Mouse (Mus musculus): ENCODE results near the gene Cryba1.
A peak's percentile ranks its signal among the peaks of the same experiment; 100 is the strongest.

Cryba1 gene

DNA sequence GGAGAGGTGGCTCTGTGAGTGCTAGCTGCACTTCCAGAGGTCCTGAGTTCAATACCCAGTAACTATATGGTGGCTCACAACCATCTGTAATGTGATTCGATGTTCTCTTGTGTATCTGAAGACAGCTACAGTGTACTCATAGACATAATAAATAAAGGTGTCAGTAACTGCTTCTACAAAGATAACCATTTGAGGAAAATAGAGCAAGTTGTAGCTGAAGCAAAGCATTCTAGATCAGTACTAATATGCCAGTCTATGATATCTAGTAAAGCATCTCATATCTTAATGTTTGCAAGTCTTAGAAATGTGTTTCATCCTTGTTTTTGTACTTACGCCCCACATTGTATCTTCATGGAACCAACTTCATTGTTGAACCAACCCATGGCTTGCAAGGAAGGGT is 6.0 kb downstream of the Cryba1 start:
- no peak for DNase-seq (ENCODE audit: low spot score in 2 of 2)

DNA sequence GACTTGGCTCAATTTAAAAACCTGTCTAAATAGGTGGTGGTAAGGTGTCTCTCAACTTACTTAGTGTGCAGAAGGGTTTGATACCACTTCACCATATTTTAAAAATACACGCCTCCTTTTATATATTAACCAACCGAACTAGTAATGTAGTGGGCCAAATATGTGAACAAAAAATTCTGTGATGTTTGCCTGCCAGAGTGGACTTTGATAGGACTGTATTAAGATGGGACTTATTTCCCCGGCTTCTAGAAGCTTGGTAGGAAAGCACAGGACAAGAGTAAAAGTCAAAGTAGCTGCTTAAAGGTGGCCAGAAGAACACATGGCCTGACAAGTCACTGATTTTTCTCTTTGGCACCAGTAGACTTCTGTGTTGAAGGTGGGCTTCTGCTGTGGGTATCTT is 11.3 kb downstream of the Cryba1 start:
- DNase-seq (ENCODE audit: low spot score in 2 of 2) = no peak

DNA sequence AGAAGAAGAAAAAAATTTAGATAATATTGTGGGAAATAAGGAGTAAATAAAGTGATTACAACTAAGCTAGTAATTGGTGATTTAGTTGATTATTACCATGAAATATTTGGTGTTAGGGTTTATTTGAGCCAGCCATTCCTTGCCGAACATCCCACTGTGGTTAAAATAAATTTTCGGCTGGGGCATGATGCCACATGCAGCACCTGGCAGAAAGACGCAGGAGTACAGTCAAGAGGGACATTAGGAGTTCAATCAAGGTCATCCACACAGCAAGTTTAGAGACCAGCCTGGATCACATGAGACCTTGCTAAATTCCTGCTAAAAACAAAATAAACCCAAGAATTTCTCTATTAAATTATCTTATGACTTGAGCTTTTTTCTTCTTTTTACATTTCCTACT is 16.0 kb downstream of the Cryba1 start:
- no peak for DNase-seq (ENCODE audit: low spot score in 2 of 2)

DNA sequence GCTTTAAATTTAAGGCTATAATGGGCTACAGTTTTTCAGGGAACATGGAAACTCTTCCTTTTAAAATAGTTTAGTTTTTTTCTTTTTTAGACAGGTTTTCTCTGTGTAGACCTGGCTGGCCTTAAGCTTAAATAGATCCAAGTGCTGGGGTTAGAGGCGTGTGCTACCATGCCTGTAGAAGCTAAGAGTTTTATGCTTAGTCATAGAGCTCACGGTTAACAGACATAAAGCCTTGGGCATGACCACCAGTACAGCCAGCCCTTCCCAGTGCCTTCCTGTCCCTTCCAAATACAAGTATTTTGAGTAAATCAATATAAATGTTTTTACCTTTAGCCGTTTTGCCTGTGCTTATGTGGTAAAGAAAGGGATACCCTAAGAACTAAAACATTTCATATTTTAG is 19.2 kb downstream of the Cryba1 start:
- no peak for DNase-seq (ENCODE audit: low spot score in 2 of 2)

DNA sequence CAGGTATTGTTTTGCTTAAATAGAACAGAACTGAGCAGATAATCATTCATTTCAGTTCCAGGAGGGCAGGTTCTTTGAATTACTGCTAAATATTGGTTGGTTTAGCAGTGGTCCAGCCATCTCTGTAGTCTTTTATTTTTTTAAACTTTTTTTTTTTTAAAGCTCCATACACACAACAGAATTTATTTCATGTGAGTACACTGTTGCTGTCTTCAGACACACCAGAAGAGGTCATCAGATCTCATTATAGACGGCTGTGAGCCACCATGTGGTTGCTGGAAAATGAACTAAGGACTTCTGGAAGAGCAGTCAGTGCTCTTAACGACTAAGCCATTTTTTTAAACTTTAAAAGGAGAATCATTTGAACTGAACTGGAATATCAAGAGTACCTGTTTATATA is 27.9 kb downstream of the Cryba1 start:
- DNase-seq (ENCODE audit: low spot score in 2 of 2) = no peak

DNA sequence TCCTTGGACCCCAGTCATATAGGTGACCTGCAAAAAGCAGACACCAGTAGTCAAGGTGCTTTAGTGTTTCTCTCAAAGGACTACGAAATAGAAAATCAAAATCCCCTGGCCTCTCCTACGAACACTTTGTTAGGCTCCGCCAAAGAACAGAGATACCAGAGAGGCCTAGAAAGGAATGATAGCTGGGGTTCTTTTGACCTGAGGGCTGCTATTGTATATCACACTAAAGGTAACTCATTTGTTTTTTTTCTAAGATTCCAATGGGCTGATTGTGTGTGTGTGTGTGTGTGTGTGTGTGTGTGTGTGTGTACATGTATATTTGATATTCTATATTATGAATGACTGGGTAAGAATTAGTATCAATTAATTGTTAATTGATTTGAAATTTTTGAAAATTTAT is 32.1 kb downstream of the Cryba1 start:
- DNase-seq (ENCODE audit: low spot score in 2 of 2) = no peak

DNA sequence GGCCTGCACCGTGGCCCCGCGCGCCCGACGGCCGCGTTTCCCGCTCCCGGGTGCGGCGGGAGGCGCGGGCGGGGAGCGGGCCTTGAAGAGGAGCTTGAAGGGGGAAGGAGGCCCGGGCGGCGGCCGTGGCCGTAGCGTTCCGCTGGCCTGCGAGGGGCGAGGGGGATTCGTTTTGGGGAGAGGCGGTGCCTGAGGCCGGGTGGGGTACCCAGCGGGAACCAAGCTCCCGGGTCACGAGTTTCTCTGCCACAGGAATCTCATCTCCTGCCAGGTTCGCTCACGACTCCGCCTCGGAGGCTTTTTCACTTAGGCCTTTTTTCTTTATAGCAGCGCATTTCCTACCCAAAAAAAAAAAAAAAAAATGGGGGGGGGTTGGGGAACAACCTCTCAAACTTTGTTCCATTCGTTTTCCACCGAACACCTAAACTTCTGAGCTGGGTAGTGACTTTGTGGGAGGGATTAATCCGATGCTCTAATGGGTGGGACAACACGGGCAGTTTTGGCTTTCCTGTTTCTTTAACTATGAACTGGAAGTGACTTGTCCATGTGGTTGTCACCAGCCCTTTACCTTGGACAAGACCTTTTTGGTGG is 37.4 kb downstream of the Cryba1 start:
- peak in 1 of 2 experiments; percentile 17 for DNase-seq (ENCODE audit: low spot score in 2 of 2)

DNA sequence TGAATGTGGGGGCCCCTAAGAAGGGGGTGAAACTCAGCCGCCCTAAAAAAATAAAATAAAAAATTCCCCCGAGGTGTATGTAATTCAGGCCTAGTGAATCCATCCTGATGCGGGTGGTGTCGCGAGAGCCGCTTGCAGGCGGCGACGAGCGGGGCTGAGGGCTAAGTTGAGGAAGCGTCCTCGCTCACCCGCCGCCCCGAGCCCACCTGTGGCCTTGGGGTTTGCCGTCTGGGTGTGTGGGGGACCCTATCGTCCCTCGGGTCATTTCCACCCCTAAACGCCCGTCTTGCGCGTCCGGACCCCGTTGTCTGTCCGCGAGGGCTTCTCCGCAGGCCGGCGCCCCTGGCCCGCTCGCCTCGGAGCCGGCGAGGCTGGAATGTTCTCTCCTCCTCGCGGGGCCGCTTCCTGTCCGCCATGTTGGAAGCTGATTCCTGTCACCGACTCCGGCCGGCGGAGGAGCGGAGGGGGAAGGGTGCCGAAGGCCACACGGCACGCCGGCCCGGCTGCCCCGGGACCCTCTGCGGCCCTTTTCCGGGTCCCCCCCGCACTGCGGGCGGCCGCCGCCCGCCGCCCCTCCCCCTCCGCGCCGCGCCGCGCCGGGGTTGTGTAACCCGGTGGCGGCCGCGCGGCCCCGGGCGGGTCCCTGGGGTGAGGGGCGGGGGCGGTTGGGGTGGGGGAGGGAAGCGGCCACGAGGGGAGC is 38.1 kb downstream of the Cryba1 start:
- peak; percentile 42 to 52 for DNase-seq (ENCODE audit: low spot score in 2 of 2)

DNA sequence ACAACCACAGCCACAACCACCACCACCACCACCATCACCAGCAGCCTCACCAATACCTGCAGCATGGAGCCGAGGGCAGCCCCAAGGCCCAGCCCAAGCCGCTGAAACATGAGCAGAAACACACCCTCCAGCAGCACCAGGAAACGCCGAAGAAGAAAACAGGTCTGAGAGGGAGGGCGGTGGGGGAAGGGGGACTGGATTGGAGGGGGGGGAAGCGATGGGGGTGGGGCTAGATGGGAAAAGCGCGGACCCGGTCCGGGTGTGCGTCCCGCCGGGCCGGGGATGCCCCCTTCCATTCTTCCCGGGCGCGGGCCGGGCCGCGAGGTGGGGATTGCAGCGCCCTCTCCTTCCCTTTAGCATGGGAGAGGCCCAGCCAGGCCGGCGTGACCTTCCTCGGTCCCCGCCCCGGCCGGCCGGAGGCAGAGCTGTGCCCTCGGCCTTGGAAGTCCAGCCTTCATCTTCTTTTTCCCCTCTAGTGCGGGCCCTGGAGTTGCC is 38.7 kb downstream of the Cryba1 start:
- peak; percentile 25 to 32 for DNase-seq (ENCODE audit: low spot score in 2 of 2)

DNA sequence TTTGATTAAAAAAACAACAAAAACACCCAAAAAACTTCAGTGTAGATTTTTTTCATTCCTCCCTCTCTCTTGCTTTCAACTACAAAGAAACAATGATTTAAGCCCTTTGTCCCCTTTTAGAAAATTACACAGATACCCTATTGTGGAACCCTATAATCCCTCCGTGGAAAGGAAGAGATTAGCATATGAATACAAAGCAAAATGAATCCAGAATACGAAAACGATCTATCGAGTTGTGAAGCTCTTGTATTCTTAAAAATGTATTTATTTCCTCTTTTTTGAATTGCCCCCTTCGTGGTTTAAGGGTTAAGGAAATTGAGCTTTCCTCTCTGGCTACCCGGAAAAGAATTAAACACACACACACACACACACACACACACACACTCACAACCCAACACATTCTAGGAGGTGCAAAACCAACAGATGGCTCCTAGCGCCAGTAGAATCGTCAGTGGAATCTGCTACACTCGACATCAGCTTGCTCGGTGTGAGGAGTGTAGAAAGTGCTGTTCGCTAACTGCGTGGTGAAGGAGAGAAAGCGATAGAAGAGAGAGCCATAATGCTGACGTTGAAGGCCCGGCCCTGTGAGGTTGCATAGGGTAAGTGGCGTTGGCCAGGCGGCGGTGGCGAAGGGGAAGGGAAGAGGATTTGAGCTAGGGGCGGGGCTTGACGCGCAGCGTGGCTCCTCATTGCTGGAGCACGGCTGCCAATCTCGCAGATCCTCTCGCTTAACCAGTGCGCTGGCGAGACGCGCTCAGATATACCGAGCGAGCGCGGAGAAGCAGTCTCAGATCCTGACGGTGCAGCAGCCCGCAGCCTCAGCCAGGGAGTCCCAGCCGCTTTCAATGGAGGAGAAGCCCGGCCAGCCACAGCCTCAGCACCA is 39.5 kb downstream of the Cryba1 start, which contains the start of gene Nufip2:
Nufip2 (plus strand) TSS at position 773 of the 883 bp plus-strand sequence.
- peak; percentile 98 to 99 for DNase-seq (ENCODE audit: low spot score in 2 of 2)

DNA sequence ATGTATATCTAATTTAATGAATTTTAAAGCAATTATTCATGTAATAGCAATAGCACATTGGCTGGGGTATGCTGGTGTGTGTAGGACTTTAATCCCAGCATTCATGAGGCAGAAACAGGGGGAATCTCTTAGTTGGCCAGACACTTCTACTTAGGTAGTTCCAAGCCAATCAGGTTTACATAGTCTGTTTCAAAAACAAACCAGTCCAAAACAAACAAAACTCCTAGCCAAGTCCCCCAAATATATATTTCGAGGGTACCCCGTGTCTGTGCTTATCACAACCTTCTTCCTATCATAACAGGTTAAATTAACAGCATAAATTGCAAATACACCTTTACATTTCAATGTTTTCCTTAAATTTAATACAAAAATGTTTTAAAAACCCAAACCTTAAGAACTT is 40.2 kb downstream of the Cryba1 start:
- DNase-seq (ENCODE audit: low spot score in 2 of 2) = no peak

DNA sequence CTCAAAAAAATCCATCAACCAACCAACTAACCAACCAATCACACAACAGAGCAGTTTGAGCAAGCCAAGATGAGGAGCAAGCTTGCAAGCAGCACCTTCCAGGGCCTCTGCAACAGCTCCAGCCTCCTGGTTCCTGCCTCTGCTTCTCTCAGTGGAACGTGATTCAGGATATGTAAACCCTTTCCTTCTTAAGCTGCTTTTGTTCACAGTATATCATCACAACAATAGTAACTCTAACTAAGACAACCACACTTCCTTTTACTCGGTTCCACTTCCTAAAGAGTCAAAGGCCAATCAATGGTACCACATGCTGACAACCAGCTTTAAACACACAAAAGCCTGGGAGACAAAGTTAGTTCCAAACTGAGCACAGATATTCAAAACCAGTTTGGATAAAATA is 45.1 kb downstream of the Cryba1 start:
- no peak for DNase-seq (ENCODE audit: low spot score in 2 of 2)

DNA sequence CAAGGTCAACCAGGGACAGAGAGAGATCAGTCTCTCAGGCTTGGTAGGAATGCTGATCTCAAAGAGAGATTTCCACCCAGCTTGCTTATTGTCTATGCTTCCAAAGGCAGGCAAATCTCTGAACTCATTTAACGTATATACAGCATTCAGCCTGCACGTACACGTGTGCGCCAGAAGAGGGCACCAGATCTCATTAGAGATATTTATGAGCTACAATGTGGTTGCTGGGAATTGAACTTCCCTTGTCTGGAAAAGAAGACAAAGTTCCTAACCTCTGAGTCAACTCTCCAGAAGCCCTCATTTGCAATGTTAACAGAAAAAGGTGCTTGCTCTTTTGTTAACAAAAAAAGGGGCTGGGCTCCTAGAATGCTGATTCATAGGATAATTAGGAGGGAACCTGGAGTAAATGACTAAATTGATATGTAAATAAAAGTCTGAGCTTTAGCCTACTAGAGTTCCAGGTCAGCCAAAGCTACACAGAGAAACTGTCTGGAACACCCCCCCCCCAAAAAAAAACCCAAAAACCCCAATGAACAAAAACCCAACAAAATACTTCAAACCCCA is 51.6 kb downstream of the Cryba1 start:
- DNase-seq (ENCODE audit: low spot score in 2 of 2) = no peak

DNA sequence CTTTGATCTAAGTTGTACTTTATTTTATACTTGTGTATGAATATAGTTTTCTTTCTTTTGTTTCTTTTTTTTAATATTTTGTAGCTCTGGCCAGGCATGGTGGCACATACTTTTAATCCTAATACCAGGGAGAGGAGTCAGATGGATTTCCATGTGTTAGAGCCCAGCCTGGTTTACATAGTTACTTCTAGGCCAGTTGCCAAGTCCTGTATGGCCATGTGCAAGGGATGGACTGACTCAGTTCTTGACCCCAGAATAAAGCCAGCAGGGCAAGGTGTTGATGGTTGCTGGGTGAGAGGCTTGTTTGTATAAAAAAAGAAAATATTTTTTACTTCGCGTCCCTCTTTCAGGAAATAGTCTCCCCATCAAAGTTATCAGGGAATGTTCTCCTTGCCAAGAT is 52.3 kb downstream of the Cryba1 start:
- DNase-seq (ENCODE audit: low spot score in 2 of 2) = no peak

All from natural killer cell, adult 2 months (primary cell).